Mouse (Mus musculus): Measurements from ENCODE around the gene Gm20388. TPM values are rescaled to one million over a fixed set of nuclear protein-coding genes. Genes with fewer than 3 reads are reported as not detected.

Gm20388 gene
- total RNA-seq, 2 experiments from 2014 or later, result 2.4 to 2.6 TPM

DNA sequence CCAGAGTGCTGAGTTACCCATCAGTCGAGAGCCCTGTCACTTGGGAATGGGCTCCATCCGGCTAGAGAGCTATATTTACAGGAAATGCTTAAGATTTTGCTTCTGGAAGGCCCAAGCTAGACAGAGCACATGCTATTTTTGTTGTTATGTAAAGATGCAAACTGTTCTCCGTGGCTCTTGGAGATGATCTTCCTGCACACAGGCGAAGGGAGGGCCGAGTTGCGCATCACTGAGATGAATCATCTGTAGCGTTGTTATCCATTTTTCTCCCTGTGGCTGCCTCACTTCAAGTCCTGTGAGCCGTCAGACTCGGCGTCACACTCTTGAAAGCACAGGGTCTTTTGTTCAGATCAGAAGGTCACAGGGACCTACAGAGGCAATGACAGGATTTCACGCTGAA is 3963.7 kb downstream of the Gm20388 start:
- DNase-seq (ENCODE audit: extremely low spot score in 1 of 2, low spot score in 2 of 2), result peak in 1 of 2 experiments; percentile 57
- intact Hi-C loops (cut with DNase I), result no loop called here
- TF ChIP-seq CTCF (IDR thresholded peaks at IDR 0.05), result no peak
- peak overlapping the region; percentile 95 for H3K27ac ChIP-seq
- no peak overlapping the region for H3K4me3 ChIP-seq

GRCm38 (mm10) chr8:123877865-123878264 is 3967.2 kb downstream of the Gm20388 start:
- H3K27ac ChIP-seq, result peak overlapping the region; percentile 78
- intact Hi-C loops (cut with DNase I), result loop anchor here (2.0 kb wide), 1 partner anchor 19 kb away; no protein-coding TSS in a partner anchor
- TF ChIP-seq CTCF (IDR thresholded peaks at IDR 0.05), result no peak
- DNase-seq (ENCODE audit: extremely low spot score in 1 of 2, low spot score in 2 of 2), result no peak
- no peak overlapping the region for H3K4me3 ChIP-seq

GRCm38 (mm10) chr8:123880271-123880670 is 3969.6 kb downstream of the Gm20388 start:
- DNase-seq (ENCODE audit: extremely low spot score in 1 of 2, low spot score in 2 of 2), result peak; percentile 65 to 69
- TF ChIP-seq CTCF (IDR thresholded peaks at IDR 0.05), result no peak
- intact Hi-C loops (cut with DNase I), result loop anchor here (2.0 to 10.0 kb wide), 2 partner anchors 39 to 155 kb away; no protein-coding TSS in a partner anchor
- no peak overlapping the region for H3K4me3 ChIP-seq
- peak overlapping the region; percentile 98 for H3K27ac ChIP-seq

DNA sequence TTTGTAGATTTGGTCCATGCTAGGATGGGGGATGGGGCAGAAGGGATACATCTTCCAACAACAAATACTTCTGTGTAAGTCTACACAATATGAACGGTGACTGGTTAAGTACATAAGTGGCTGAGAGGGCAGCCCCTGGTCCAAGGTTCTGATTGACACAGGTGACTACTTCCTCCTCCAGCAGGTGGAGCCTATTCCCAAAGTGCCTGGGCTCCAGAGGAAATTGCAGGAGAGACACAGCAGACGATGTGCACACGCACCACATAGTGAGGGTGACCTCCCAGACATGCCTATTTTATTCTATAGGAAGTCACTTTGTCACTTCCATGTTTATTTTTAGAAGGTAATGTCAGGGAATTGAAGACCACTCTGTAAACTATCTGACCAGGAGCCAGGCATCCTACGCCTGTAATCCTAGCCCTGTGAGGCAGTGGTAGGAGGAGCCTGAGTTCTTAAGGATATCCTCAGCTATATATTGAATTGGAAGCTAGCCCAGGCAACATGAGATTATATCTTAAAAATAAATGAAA is 3970.2 kb downstream of the Gm20388 start:
- Histone ChIP-seq H3K4me3 (no peak overlapping the region), H3K27ac (peak overlapping the region; percentile 98)
- intact Hi-C loops (cut with DNase I), result loop anchor here (2.0 to 10.0 kb wide), 2 partner anchors 40 to 156 kb away; no protein-coding TSS in a partner anchor
- TF ChIP-seq CTCF (IDR thresholded peaks at IDR 0.05), result peak; percentile 5; the same call in 1 of the 2 replicates
- DNase-seq (ENCODE audit: extremely low spot score in 1 of 2, low spot score in 2 of 2), result no peak

DNA sequence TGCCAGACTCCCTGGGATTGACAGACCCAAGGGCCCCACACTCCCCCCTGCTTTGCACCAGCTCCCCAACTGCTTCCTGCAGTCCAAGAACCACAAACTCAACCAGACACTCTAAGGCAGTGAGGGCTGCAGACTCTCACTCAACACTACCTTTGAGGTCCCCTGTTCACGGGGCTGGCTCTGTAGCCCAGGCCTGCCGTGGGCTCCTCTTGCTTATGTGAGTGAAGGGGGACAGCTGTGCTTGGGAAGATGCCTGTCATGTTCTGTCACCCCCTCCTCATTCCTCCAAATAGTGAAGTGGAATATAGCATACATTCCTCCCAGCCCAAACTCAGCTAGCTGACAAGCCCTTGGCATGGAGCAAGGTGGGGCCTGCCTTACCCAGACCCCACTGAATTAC is 3971.8 kb downstream of the Gm20388 start:
- no peak overlapping the region for H3K4me3 ChIP-seq
- intact Hi-C loops (cut with DNase I), result loop anchor here (10.0 kb wide), 1 partner anchor 158 kb away; no protein-coding TSS in a partner anchor
- no peak for TF ChIP-seq CTCF (IDR thresholded peaks at IDR 0.05)
- peak overlapping the region; percentile 98 for H3K27ac ChIP-seq
- DNase-seq (ENCODE audit: extremely low spot score in 1 of 2, low spot score in 2 of 2), result no peak

- no peak for TF ChIP-seq CTCF (IDR thresholded peaks at IDR 0.05)
- Histone ChIP-seq H3K27ac (peak overlapping the region; percentile 98), H3K4me3 (no peak overlapping the region)
- no peak for DNase-seq (ENCODE audit: extremely low spot score in 1 of 2, low spot score in 2 of 2)
- intact Hi-C loops (cut with DNase I), result loop anchor here (10.0 kb wide), 1 partner anchor 158 kb away; no protein-coding TSS in a partner anchor
Measured at GRCm38 (mm10) chr8:123883094-123883493, 3972.5 kb downstream of the Gm20388 start.

GRCm38 (mm10) chr8:123884721-123885565 is 3974.3 kb downstream of the Gm20388 start:
- Histone ChIP-seq H3K27ac (peak overlapping the region; percentile 98), H3K4me3 (no peak overlapping the region)
- intact Hi-C loops (cut with DNase I), result loop anchor here (2.0 to 10.0 kb wide), 2 partner anchors 38 to 160 kb away; no protein-coding TSS in a partner anchor
- TF ChIP-seq CTCF (IDR thresholded peaks at IDR 0.05), result no peak
- peak; percentile 72 to 81 for DNase-seq (ENCODE audit: extremely low spot score in 1 of 2, low spot score in 2 of 2)

GRCm38 (mm10) chr8:123887163-123887562 is 3976.5 kb downstream of the Gm20388 start:
- no peak overlapping the region; the same call in 1 of the 2 replicates for H3K27ac ChIP-seq
- H3K4me3 ChIP-seq, result no peak overlapping the region
- intact Hi-C loops (cut with DNase I), result loop anchor here (10.0 kb wide), 1 partner anchor 162 kb away; no protein-coding TSS in a partner anchor
- TF ChIP-seq CTCF (IDR thresholded peaks at IDR 0.05), result no peak
- no peak for DNase-seq (ENCODE audit: extremely low spot score in 1 of 2, low spot score in 2 of 2)

GRCm38 (mm10) chr8:123887956-123888355 is 3977.3 kb downstream of the Gm20388 start:
- DNase-seq (ENCODE audit: extremely low spot score in 1 of 2, low spot score in 2 of 2), result no peak
- intact Hi-C loops (cut with DNase I), result loop anchor here (10.0 kb wide), 1 partner anchor 163 kb away; no protein-coding TSS in a partner anchor
- TF ChIP-seq CTCF (IDR thresholded peaks at IDR 0.05), result no peak

DNA sequence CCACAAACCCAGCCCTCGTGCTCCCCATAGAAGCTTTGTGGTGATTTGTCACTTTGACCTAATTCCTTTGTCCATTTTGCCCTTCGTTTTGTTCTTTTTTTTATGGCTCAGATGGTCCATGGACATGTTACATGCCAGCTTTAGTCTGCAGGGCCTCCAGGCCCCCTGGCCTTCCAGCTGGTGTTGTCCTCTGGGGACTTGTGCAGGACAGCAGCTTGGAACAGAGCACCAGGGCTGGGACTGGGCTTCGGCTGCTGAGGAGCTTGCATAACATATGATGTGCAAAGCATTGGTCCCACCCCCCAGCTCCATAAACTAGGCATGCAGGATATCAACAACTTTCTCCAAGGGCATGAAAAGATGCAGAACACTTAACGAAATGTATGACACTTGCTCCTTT is 3979.2 kb downstream of the Gm20388 start:
- TF ChIP-seq CTCF (IDR thresholded peaks at IDR 0.05), result no peak
- Histone ChIP-seq H3K27ac (no peak overlapping the region), H3K4me3 (no peak overlapping the region)
- DNase-seq (ENCODE audit: extremely low spot score in 1 of 2, low spot score in 2 of 2), result no peak
- intact Hi-C loops (cut with DNase I), result loop anchor here (10.0 kb wide), 1 partner anchor 165 kb away; no protein-coding TSS in a partner anchor

More at GRCm38 (mm10) chr8:123887956-123888355, 3977.3 kb downstream of the Gm20388 start:
- Histone ChIP-seq H3K4me3 (no peak overlapping the region), H3K27ac (no peak overlapping the region)

GRCm38 (mm10) chr8:123891271-123891670 is 3980.6 kb downstream of the Gm20388 start:
- intact Hi-C loops (cut with DNase I), result no loop called here
- H3K27ac ChIP-seq, result peak overlapping the region; percentile 98
- H3K4me3 ChIP-seq, result peak overlapping the region; percentile 39
- no peak for DNase-seq (ENCODE audit: extremely low spot score in 1 of 2, low spot score in 2 of 2)
- no peak for TF ChIP-seq CTCF (IDR thresholded peaks at IDR 0.05)
